Mouse (Mus musculus): ENCODE results near the gene Cope.

Gene Cope

DNA sequence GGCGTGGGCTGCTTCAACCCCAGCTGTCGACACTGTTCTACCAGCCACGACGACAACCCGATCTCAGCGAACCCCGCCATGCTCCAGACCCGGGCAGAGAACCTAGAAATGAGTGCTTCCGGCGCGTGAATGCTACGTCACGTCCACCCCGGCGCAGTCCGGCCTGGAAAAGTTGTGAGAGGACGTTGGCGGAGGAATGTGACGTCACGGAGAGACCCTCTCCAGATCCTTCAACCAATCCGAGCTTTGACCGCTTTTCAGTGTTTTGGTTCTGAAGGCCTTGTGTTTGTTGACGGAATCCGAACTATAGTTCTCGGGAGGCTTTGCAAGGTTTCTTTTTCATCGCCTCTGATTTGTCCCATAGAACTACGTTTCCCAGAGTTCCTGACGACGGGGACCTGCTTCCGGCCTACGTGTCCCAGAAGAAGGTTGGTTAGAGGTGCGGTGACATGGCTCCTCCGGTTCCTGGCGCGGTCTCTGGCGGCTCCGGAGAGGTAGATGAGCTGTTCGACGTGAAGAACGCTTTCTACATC, at the start of gene Cope, which contains the start of gene Ddx49:
Gene Cope, plus strand, starts transcription at position 161 of the 533 bp plus-strand sequence.
Gene Ddx49, minus strand, starts transcription at position 132 of the 533 bp plus-strand sequence.
- peak; percentile 89 to 91 for DNase-seq (ENCODE audit: low spot score in 2 of 2)

DNA sequence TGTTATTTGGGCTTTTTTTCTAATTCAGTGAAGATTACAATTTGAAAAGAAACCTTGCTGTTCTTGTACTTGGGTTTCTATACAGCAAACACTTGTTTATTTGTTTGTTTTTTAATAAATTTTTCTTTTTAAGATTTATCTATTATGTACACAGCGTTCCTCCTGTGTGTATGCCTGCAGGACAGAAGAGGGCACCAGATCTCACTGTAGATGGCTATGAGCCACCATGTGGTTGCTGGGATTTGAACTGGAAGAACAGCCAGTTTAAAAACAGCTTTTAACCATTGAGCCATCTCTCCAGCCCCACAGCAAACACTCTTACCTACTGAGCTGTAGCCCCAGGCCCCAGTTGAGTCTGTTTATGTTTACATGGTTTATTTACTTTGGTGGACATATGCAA, 47.7 kb upstream of the Cope start:
- no peak for DNase-seq (ENCODE audit: low spot score in 2 of 2)

DNA sequence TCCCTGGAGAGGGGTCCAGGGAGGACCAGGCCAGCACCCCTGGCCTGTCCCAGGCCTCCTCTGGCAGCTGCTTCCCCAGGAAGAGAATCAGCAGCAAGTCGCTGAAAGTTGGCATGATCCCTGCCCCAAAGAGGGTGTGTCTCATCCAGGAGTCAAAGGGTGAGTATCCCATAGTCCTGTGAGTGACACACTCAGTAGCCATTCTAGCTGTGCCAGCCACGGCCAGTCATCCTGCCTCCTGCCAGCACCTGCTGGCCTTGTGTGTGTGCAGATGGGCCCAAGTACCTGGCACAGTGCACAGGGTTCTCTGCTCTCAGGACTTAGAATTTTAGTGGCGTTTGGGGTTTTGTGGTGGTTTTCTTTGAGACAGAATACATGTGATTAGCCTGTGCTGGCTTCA, 44.9 kb upstream of the Cope start:
- no peak for DNase-seq (ENCODE audit: low spot score in 2 of 2)

DNA sequence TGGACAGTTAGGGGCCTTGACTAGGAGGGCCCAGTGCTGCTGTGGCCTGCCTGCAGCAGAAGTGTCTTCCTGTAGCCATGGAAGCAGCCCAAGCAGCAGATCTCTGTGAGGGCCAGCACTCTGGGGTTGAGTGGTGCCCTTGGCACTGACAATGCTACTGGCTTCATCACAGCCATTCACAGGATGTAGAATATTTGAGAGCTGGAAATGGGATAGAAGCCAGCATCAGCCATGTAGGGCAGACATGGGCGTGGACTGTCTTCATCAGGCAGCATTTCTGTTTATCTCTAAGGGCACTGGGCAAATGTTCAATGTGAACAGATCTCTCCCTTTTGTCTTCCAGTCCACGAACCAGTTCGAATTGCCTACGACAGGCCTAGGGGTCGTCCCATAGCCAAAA, 43.7 kb upstream of the Cope start:
- no peak for DNase-seq (ENCODE audit: low spot score in 2 of 2)

DNA sequence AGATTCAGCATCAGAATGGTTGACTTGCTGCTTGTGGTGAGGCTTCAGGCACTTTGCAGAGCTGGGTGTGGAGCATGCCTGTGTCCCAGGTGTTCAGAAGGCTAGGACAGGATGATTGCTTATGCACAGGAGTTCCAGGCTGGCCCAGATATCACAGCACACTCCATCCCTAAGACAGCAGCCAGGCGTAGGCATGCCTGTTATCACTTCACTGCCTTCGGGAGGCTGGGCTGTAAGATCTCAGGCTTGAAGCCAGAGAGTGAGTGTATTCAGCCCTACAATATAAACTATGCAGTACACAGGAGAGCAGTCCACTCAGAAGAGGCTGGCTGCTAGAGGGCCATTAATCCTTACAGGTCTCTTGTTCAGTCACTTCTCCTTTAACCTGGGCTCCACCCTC, 43.3 kb upstream of the Cope start:
- no peak for DNase-seq (ENCODE audit: low spot score in 2 of 2)

DNA sequence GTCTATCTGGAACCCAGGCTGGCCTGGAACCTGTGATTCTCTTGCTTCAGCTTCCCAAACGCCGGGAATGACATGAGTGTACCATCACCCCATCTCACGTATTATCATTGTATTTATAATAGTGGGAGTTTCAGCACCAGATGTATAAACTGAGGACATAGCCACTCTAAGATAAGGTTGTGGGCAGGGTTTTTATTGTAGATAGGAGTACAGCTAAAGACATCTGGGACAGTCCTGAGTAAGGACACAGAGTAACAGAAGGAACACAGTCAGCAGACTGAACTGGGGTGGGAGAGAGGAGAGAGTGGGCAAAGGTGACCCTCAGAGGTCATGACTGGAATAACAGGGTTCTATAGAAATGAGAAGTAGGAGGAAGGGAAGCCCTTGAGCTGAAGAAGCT, 34.6 kb upstream of the Cope start:
- no peak for DNase-seq (ENCODE audit: low spot score in 2 of 2)

DNA sequence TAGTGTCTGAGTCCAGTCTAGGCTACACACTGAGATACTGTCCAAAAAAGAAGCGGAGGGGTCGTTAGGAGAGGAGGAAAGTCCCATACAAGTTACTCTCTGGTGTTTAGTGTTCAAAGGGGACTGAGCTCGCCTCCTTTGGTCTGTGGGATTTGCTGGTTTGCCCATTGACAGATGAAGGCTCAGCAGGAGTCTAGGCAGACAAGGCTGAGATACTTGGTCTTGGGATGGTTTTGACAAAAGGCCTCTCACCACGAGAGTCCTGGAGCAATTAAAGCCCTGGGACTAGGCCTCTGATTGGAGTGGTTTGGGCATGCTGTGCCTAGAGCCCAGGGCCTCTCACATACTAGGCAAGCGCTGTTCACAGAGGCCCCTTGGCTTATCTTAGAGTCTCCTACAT, 34.0 kb upstream of the Cope start:
- DNase-seq (ENCODE audit: low spot score in 2 of 2): no peak

DNA sequence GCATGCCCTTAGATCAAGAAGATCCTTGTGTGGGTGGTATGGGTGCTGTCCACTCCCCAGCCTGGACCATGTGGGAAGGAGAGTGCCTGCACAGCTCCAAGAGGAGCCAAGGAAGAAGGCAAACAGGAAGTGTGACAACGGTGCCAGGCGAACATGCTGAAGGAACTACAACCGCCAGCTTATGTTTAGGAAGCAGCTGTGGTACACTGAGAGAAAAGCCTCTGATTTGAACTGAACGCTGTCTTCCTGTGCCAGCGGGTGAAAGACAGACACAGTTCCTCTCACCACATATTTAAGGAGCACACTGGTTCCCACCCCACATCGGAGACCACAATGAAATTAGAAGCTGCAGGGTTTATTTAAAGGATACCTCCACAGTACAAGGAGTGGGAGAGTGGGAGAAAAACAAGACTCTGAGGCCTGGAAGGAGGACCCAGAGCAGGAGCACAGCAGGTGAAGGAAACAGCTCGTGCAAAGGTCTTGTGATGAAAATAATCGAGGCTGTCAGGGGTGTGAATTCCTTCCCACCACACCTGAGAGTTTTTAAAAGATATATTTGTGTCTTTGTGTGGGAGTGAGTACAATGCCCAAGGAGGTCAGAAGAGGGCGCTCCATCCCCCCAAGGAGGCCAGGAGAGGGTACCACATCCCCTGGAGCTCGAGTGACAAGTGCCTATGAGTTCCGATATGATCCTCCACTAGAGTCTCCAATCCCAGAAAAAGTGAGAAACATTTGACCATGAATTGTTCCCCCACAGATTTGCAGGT, 33.3 kb upstream of the Cope start:
- DNase-seq (ENCODE audit: low spot score in 2 of 2): no peak

DNA sequence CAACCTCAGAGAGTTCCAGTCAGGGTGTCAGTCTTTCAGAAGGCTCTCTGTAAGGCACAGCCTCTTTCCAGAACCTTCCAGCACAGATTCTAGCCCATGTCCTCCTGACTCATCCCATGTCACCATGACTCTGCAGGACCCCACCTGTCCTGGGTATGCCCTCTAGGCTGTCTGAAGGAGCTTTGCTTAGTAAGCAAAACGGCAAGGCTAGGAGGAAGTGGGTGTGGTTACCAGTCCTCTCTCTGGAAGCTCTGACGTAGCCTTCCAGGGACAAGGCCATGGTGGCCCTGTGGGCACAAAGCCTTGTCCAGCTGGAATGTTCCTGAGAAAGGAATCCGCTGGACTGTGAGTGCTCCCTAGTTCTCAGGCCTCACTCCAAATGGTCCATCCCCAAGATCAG, 29.4 kb upstream of the Cope start:
- no peak for DNase-seq (ENCODE audit: low spot score in 2 of 2)

DNA sequence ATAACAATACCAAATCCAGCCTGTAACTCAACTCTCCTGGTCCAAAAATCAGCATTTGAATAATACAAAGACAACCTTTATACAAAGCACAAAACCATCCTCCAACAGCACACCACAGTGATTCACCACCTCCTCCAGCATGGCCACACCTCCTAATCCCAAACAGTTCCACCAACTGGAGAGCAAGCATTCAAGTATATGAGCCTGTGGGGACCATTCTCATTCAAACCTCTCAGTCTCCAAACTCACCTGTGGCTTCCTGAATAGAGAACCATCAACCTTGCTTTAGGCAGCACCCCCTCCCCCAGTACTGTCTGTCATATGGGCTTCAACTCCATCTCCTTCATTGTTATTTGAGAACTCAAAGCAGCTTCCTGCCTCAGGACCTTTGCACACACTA, 28.0 kb upstream of the Cope start:
- no peak for DNase-seq (ENCODE audit: low spot score in 2 of 2)

DNA sequence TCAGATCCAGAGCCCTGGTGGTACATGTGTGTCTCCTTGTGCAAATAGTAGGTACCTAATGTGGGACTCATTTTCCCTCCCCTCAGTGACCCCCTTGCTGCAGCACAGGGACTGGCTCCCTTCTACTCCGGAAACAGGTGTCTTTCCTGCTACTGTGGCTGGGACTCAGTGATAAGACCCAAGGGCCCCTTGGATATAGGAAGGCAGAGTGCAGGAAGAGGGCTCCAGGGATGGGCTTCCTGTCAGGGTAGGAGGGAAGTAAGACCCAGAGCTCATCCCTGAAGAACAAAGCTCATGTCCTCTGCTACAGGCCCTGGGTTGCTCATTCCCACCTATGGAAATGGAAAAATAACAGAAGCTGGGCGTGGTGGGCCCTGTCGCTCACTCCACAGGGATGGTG, 25.8 kb upstream of the Cope start:
- no peak for DNase-seq (ENCODE audit: low spot score in 2 of 2)

DNA sequence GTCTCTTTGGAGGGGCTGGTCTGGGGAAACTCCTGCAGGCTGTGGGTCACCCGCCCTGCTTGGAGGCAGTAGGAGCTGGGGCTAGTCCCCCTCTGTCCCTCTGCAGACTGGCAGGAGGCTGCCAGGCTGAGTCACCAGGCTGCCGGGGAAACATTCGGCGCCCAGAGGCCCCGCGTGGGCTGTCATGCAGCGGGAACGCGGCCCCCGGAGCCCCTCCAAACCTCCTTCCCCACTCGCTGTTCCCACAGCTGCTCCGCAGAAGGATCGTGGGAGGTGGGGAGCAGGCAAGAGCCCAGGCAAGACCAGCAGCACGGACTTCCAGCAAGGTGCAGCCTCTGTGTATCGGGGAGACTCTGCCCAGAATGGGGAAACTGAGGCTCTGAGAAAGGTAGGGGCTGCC, 24.1 kb upstream of the Cope start:
- no peak for DNase-seq (ENCODE audit: low spot score in 2 of 2)

DNA sequence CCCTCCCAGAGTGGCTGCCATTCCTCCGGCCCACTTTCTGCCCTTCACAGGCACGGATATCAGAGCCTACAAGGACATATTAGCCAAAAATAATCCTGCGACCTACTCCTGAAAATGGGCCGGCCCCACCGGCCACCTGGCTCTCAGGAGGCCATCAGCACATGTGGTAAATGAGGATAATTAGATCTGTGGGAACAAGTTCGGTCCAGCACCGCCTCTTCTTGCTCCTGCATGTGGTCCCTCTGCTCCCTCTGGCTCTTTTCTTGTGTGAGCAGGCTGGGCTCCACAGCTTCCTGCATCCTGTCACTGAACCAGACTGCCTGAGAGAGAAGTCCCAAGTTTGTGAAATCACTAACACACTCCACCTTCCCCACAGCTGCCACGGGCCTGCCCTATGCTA, 23.1 kb upstream of the Cope start:
- no peak for DNase-seq (ENCODE audit: low spot score in 2 of 2)

DNA sequence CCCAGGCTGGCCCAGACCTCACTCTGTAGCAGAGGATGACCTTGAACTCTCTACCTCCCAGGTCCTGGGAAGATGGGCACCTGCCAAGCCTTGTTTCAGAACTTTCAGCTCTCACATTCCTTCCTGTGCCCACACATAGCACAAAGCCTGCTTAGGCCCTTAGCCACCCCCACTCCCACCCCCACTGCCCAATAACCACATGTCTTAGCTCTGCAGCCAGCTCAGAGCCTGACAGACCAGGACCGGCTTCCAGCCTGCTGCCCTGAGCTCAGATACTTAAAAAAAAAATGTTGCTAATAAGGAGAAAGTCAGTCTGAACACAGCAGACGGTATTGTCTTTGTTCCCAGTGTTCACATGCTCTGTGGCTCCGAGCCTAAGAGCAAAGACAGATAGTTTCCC, 21.3 kb upstream of the Cope start:
- no peak for DNase-seq (ENCODE audit: low spot score in 2 of 2)

DNA sequence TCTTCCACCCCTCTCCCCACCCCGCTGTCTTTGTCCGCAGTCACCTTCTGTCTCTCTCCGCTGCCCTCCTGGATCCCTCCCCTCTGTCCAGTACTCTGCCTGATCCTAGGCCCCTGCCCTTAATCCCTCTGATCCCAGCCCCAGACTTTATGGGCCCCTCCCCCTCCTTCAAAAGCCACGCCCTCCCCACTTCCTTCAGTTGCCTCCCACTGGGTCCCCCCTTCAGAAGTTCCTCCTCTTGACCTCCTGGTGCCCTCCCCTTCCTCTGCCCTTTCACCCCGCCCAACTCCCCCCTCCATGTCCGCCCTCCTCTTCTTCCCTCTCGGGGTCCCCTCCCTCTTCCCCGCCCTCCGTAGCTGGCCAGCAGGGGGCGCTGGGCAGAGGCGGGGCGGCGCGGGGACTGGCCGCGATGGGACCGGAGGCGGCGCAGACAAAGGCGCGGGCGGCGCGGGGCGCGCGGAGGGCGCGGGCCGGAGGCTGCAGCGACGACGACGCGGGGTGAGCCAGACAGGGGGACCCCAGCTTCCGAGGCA, 19.6 kb upstream of the Cope start, which contains the start of gene Homer3:
Gene Homer3, plus strand, starts transcription at position 225 of the 533 bp plus-strand sequence.
- peak; percentile 71 to 87 for DNase-seq (ENCODE audit: low spot score in 2 of 2)

DNA sequence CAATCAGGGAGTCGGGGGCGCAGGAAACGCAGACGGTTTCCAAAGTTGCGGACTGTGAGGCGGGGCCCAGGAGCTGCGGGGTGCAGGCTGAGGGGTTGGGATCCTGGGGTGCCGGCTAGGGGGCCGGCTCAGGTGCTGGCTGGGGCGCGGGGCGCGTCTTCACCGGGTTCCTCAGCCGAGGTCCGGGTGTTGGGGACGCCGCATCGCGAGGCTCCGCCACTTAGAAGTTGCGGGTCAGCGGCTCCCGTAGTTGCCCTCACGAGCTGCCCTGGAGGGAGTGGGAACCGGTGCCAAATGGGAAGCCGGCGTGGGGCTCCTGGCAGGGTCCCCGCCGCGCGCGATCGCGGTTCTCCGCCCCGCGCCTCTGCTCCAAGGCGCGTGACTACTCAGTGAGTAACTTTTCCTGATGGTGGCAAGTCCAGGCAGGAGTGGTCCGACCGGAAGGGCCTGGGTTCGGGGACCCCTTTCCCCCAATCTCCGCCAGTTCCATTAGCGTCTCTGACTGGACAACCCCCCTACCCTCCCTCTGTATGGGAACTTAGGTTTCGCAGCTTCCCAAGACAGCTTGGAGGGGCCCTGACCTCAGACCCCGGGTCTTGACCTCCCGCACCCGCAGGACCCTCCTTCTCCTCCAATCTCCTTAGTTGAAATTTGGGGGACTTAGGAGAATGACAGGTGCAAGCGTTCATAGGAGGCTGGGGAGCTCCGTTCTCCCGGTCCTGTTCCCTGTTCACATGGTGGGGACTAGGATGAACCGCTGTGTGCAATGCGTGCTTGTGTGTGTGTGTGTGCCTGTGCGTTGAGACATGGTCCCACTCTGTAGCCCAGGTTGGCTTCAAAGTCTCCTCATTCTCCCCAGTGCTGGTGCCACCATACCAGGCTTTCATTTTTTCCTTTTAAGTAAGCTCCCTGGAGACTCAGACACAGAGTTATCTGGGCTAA, 18.9 kb upstream of the Cope start:
- DNase-seq (ENCODE audit: low spot score in 2 of 2): no peak

DNA sequence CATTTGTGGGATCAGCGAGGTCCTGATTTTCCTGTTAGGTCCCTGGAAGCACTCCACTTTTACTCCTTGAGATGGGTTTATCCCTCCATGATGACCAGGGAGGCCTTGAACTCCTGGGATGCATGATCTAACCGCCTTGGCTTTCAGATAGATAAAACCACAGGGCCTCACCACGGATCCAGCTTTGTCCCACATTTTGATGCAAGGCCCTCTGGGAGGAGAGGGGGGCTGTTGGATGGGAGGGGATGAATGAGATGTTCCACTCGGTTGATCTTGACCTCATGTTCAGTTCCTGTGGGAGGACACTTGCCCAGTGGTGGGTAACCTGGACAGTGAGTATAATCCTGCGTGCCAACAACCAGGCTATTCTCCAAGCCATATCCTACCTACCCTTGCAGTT, 17.9 kb upstream of the Cope start:
- DNase-seq (ENCODE audit: low spot score in 2 of 2): no peak

DNA sequence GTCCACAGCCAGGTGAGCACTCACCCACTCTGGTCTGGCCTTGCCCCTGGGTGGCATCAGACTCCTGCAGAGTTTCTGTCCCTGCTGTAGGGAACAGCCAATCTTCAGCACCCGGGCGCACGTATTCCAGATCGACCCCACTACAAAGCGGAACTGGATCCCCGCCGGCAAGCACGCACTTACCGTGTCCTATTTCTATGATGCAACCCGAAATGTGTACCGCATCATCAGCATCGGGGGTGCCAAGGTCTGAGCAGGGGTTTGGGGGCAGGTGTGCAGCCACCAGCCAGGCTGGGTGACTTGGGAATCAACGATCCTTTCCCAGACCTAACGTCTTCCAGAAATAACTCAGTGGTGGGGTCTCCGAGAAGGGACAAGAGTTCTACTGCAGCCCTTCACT, 17.0 kb upstream of the Cope start:
- no peak for DNase-seq (ENCODE audit: low spot score in 2 of 2)

DNA sequence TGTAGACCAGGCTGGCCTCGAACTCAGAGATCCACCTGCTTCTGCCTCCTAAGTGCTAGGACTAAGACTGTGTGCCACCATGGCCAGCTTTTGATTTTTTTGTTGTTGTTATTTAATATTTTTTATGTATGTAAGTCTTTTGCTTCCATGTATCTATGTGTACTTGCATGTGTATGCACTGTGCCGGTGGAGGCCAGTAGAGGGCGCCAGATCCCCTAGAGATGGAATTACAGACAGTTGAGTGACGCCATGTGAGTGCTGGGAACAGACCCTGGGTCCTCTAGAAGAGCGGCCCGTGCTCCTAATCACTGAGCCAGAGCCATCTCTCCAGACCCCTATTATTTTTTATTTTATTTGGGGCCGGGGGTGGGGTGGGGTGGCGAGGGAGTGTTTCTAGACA, 15.6 kb upstream of the Cope start:
- DNase-seq (ENCODE audit: low spot score in 2 of 2): peak in 1 of 2 experiments; percentile 35

DNA sequence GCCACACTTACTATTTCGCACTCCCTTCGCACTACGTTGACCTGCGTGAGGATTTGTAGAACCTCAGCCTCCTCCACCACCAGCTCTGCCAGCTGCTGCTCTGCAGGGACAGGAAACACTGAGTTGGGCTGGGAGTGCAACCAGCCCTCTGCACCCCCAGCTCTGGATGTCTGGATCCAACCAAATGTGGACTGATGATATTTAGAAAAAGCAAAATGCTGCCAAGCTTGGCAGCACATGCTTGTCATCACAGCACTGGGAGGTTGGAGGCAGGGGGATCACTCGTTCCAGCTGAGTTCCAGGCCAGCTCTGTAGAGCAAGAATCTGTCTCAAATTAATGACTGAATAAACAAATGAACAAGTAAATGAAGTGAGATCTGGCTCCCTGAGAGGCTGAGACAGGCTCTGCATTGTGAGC, 8.3 kb upstream of the Cope start:
- no peak for DNase-seq (ENCODE audit: low spot score in 2 of 2)

DNA sequence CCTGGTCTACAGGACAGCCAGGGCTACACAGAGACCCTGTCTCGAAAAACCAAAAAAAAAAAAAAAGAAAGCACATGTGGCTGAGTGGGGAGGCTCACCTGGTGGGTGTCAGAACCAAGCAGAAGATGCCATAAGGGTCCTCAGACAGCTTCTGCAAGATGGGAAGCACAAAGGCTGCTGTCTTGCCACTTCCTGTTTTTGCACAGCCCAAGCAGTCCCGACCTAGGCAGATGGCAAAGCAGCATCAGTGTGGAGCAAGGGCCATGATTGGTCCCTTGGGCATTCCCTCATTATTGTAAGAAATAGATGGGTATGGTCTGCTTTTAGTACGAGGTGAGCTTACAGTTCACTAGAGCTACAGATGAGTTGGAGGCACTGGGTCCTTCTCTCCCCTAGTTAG, 1.4 kb upstream of the Cope start:
- DNase-seq (ENCODE audit: low spot score in 2 of 2): no peak

DNA sequence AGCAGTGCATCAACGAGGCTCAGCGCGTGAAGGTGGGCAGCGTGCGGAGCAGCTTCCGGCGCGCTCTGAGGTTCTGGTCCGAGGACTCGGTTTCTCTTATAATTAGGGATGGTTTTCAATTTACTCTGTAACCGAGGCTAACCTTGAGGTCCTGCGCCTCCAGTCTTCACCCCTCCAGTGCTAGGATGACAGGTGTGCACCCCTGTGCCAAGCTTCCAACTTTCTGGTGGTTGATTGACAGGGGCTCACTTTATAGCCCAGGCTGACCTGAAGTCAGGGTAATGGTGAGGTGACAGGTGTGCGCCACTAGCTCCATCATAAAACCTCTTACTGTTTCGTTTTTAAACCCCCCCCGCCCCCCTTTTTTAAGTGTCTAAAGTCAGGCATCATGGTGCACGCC, 583 bp downstream of the Cope start:
- DNase-seq (ENCODE audit: low spot score in 2 of 2): no peak
